Mouse (Mus musculus) ovary, postnatal 36 days (tissue): ENCODE data around the gene Sobp.

Source experiments
- DNase-seq: peaks from one replicate; pipeline ENCODE4 v3.0.0; 2022; ENCODE audit warnings: low spot score, mixed read lengths

The Sobp gene

DNA sequence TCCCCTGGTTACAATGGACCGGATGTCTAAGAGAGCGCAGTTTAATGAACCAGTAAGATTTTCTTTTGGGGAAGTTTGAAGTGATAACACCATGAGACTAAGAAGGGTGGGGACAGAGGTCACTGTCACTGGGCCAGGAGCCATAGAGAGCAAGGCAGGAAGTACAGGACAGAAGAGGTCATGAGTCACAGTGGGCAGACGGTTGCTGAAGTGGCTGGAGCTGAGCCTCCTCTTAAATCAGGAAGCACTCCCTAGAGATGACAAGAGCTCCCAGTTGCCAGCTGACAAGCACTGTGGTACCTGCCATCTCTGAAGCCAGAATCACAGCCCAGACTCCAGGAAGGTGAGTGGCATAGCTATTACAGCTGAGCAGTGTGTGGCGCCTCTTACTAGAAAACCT, 139.5 kb downstream of the Sobp start:
- DNase-seq = no peak

DNA sequence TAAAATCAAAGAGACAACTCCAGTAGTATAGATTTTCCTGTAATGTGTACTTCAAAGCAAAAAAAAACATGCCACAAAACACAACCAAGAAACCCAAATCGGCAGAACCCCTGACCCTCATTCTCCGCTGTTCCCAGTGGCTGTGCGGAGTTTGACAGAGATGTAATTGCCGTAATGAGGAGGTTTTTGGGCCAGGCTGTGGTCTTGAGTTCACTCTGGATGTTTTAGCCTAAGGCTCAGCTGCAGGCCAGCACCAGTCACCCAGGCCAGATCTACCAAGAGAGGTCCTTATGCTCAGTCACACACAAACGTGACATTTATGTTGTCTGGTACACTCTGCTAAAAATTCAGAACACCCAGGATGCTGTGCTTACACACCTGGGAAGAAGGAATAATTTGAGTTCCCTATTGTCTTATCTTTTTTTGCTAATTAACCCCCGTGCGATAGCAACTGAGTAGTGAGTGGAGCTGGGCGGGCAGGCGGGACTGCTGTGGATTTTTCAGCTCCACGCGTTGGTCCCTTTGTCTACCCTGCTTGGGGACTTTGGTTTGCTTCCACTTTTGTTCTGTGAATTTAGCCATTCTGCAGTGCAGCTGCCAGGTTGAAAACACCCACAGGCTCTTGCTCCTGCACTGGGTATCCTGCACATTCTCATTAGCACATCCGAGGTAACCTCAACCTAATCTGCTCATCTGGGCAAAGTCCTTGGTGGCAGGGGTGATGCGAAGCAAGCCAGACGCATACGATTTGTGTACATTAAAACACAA, 140.7 kb downstream of the Sobp start:
- DNase-seq = no peak

DNA sequence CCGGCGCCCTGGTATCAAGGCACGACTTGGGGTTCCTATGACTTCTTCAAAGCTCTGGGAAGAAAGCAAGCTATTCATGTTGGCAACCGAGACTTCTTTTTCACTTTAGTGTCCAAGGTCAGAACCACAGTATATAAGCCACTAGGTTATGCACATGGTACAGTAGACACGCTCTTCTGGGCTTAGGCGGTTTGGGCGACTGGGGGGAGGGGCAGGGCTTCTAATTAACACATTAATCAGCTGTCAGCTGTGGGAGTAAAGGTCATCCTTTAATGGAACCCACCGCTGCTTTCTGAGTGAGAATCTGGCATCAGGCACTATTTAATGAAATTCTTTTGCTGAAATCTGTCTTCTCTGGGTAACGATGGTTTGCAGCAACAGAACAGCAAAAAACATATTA, 147.3 kb downstream of the Sobp start:
- DNase-seq = no peak

DNA sequence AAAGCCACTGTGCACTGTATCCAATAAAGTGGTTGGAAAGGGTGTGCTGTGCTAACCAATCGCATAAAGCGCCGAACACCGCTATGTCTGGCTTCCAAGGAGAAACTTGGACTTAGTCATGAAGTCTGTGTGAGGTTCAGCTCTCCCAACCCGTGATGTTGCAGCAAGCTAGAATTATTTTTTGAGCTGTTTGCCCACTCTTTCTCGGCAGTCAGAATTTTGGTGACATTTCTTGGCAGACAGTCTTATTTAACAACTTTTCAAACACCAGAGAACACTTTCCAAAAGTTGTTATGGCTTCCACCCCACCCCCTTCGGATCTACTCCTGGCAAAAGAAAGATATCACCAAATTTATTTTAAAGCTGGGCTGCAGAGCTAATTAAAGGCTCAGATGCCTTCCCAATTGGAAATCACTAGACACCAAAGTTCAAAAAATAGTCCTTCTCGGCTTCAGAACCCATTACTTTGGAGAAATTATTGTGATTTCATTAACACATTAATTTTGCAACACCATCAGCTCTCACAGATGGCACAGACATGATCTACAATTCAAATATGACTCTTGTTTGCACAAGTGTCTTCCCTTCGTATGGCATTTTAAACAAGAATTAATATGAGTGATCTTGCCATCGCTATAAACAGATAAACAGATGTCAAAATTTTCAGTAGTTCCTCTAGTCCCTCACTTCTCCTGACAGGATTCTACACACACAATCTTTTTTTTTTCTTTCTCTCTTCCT, 150.7 kb downstream of the Sobp start:
- DNase-seq = no peak

DNA sequence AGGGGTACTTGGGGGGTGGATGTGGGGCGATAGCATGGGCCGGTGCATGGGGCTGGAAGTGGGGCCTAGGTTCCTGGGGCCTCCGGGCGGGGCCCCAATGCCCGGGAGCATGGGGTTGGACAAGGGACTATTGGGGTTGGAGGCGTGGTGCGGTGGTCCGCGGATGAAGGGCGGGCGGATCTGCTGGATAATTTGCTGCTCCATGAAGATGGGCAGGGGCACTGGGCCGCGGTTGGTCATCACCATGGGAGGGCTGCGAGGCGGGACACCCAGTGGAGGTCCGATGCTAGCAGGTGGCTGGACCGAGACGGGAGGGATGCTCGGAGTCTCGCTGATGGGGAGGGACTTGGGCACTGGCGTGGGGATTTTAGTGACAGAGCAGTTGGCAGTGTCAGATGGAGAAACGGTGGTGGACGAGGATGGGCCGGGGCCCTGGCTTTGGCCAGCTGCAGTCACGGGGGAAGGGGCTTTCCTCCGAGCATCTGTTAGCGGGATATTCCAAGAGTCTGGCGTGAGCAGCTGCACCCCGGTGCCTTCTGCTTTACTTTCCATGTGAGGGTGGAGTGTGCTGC, 152.1 kb downstream of the Sobp start:
- no peak for DNase-seq

DNA sequence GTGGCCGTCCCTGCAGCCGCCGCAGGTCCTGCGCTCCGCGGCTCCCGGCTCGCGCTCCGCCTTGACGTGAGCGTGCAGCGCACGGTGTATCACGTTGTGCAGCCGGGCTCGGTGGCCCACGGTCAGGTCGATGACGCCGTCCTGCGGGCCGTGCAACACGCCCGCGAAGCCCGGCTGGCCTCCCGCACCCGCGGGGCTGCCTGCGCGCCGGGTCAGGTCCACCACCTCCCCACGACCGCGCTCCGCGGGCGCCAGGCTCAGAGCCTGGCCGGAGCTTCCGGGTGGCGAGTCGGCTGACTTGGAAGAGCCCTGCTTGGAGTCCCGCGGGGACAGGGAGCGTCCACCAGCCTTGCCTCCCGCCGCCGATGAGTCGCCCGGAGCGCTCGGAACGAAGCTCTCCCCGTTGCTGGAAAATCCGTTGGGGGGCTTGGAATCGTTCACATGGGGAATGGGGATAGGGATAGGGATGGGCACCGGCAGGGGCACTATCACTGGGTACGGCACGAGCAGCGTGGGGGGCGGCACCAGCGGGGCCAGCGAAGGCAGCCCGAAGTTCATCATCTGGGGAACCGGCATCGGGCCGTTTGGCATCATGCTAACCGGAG, 152.7 kb downstream of the Sobp start:
- DNase-seq = peak; percentile 32

DNA sequence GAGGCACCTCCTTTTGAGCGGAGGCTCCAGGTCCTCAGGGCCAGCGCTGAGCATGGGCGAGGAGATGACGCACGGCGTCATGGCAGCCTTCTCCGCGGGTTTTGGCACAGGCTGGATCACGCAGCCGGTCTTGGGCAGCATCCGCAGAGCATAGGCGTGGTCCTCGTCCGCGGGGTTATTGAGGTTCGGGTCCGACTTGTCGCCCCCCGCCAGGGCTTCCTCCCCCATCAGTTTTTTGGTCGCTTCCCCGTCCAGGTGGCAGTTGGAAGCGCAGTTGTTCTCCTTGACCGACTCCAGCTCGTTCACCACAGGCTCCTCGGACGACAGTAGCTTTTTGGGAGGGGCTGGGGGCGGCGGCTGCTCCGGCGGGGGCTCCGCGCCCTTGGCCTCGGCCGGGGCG, 153.3 kb downstream of the Sobp start:
- DNase-seq = no peak

DNA sequence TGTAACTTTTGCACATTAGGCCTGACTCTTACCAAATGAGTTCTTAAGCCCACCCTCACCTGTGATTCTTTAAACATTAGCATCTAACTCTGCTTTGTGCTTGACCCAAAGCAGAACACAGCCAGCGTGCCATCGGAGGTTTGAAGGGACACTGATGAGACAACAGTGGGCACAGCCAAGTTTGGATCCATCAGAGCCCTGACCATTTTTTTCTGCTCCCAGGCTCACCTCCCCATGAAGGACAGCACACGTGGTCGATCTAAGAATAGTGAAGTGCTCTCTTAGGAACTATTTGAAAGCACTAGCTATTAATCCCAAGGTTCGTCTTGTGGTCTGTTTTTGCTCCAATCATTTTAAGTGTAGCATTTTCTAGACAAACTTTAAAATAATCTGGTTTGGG, 159.5 kb downstream of the Sobp start:
- no peak for DNase-seq

- no peak for DNase-seq
Measured at GRCm38 (mm10) chr10:43014358-43014757, 160.0 kb downstream of the Sobp start.

GRCm38 (mm10) chr10:43008116-43008515, 166.2 kb downstream of the Sobp start:
- no peak for DNase-seq

GRCm38 (mm10) chr10:43006534-43006933, 167.8 kb downstream of the Sobp start:
- DNase-seq = no peak

DNA sequence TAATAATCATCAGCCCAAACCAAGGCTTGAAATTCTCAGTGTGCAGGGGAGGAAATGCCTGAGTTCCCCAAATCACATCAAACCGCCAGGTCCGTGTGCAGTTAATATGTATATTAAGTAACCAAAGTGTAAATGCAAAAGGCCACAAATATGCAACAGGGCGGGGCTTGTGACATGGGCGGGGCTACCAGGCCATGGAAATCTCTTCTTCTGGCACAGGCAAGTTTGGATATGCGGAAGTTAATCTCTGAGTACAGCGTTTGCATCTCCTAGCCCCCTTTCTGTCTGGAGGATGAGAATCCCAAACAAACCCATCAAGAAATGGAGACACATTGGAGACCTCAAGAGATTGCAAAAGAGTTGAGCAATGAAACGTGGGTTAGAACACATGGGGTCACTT, 168.7 kb downstream of the Sobp start:
- DNase-seq = no peak

DNA sequence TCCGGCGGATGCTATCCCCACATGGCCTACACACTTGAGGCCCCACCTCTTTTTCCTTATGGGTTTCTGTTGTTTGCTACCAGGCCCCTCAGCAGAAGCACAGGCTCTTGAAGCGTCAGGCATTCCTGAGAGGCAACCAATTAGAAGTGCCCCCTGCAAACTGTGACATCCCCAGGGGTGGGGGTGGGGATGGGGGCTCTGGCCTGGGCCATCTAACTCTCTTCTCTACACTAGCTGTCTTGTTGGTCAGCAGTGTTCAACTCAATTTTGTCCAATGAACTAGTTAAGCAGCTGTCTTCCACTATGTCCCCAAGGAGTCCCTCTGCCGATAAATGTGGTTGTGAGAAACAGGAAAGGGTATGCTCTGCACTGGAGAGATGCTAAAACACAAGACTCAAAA, 169.3 kb downstream of the Sobp start:
- DNase-seq = no peak

- no peak for DNase-seq
Measured at GRCm38 (mm10) chr10:43004174-43004734, 170.1 kb downstream of the Sobp start.

- DNase-seq = no peak
Measured at GRCm38 (mm10) chr10:43003466-43003757, 170.9 kb downstream of the Sobp start.

DNA sequence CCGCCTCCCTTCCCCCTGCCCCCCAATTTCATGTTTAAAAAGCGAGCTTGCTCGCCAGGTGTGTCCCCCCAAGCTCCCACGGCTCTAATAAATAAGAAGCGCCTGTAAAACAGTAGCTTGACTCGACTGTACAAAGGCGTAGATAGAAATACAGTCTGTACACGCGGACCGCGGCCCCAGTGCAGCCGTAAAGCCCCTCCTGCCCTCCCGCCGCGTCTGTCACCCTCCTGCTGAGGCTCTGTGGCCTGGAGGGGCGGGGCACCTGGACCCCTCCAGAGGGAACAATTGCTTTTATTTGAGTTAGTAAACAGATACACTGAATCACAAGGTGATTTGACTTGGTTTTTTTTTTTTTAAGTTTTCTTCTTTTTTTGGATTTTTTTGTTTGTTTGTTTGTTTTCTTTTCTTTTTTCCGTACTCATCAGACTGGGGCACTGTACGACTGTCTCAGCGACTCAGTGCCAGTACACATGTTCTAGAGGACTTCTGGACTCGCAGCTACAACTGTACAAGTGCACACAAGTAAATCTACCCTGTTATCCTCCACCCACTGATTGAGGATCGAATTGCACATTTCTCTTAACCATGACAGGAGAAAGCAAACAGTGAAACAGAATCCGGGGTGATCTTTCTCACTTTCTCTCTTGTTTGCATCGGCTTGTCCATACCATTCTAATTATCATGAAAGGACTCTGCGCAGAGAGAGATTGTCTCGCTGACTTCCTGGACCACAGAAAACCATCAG, 171.4 kb downstream of the Sobp start:
- no peak for DNase-seq

GRCm38 (mm10) chr10:43002066-43002678, 172.2 kb downstream of the Sobp start:
- no peak for DNase-seq

DNA sequence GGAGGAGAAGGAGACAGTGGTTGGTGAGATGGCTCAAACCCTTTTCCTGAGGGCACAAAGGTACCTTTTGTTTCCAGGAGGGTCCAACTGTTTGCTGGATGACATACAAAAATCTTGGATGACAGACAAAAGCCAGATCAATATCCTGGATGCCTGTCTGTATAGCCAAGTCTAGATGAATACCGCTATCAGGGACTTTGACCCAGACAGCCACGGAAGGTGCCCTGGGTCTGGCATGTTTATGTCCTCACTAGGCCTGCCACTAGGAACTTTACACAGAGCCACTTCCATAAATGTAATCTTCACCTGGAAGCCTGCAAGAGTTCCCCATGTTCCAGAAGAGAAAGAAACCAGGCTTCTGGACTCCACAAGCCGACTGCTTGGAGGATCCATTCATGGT, 172.9 kb downstream of the Sobp start:
- DNase-seq = no peak

- no peak for DNase-seq
Measured at GRCm38 (mm10) chr10:42999324-42999723, 175.0 kb downstream of the Sobp start.

DNA sequence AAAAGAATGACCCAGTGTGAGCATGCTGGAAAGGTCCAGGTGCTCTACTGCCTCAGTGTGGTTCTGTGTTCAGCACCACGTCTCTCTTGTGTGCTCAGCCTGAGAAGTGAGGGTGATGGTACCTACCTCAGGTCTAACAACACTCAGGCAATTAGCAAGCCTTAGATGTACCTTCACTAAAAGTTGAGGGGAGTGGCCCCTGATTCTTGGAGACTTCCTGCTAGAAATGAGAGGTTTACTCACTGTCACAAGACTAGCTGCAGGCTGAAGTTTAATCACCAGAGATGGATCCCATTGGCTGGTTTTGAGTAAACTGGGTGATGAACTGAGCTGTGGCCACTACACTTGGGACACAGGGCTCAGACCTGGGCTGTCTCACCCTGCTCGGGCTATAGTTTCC, 177.1 kb downstream of the Sobp start:
- DNase-seq = no peak

DNA sequence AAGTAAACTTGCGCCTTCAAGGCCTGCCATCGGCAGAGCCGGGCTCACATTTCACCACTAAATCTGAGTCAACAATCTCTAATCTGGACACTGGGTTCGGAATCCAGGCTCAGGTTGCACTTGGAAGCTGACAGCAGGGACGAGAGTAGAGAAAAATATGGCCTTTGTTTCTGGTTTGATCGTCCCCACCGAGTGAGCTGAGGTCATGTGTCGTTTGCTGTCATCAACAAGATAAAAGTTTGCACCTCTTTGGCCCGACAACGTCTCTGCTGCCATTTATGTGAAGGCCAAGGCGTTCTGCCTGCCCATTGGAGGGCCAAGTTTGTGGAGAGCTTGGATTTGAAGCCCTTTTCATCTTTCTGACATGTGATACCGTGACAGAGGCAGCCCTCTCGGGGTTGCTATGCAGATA, 178.8 kb downstream of the Sobp start:
- no peak for DNase-seq

DNA sequence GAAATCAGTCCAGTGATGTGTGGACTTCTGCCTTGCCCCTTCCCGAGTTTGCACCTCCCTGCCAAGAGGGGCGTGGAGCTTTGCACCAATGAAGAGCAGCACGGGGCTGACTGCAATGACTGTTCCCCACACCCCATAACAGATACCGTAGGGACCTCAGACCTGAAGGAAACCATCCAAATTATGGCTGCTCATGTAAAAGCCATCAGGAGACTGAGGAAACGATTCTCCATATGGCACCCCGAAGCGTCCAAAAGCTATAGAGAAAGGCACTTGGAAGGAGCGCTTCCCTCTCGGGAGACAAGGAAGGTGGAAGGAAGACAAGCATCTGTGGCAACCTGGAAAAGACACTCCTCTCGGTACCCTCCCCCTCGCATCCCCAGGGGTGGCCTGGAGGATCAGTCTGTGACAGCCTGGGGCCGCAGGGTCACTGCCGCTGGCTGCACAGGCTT, 180.0 kb downstream of the Sobp start:
- DNase-seq = no peak
